Mouse (Mus musculus): ENCODE measurements at regions not wholly inside any gene's neighbourhood (a gene's known extent, or its start where the extent isn't known, plus 50 kb on each side); places are given as distances from the start of the nearest gene placed in this dataset.

- DNase-seq, result no peak
Measured at GRCm38 (mm10) chr12:70673188-70673587, 152.1 kb upstream of the Frmd6 start.

GRCm38 (mm10) chr12:70674144-70674543 lies 151.2 kb upstream of the Frmd6 start:
- DNase-seq, result peak in 1 of 2 experiments; percentile 48

- no peak for DNase-seq
Measured at GRCm38 (mm10) chr12:70675846-70676245, 149.5 kb upstream of the Frmd6 start.

GRCm38 (mm10) chr12:70679701-70680425 lies 145.5 kb upstream of the Frmd6 start:
- no peak for DNase-seq

- no peak for DNase-seq
Measured at GRCm38 (mm10) chr12:70681407-70681990, 143.8 kb upstream of the Frmd6 start.

- no peak for DNase-seq
Measured at GRCm38 (mm10) chr12:70684354-70684753, 141.0 kb upstream of the Frmd6 start.

- no peak for DNase-seq
Measured at GRCm38 (mm10) chr12:70685432-70685831, 139.9 kb upstream of the Frmd6 start.

DNA sequence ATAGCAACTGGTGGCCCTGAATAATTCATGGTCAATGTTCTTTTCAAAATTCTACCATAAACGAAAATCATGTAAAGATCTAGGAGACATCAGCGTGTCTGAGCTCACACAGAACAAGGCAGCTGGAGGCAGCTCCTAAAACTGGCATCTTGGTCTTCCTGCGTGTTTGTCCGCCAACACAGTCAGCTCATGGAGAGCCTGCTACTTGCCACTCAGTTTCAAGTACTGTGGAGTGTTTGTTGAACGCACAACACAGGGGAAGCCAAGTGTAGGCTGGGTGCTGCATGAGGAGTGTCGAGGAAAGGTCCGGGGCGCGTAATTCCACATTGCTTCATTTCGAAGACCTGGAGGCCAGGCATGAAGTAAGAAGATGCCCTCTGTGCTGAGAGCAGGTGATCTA lies 139.0 kb upstream of the Frmd6 start:
- no peak for DNase-seq

DNA sequence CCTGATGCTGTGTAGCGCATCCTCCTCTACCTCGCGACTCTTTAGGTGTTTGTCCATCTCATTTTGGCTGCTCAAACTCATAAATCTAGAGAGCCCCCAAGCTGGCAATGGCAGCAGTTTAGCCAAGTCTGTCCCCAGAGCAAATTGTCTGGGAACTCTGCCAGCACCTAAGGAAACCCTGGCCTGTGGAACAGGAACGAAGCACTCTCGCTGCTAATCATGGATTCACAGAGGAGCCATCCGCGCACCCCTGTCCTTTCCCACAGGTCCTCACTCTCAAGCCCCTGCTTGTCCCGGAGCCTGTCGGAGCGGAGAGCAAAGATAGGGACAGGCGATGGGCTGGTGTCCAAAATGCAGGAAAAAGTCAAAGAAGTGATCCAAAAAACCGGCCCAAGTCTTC lies 138.3 kb upstream of the Frmd6 start:
- peak; percentile 42 to 67 for DNase-seq

DNA sequence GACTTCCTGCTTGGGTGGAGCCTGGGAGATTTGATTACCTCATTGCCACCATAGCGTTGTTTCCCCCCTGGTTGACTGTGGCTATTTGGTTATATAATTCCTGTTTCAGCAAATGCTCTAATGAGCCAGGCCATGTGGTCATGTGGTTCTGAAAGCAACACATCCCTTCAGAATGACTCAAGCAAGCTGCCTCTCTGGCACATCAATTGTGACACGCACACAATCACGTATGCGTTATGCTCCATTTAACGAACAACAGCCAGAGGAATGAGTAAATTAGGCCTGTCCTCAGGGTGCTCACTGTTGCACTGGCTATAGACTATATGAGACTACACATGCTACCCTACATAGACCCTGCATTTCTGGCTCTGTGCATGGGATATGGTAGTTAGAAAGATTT lies 130.2 kb upstream of the Frmd6 start:
- DNase-seq, result no peak

GRCm38 (mm10) chr12:70696256-70696655 lies 129.1 kb upstream of the Frmd6 start:
- DNase-seq, result no peak

DNA sequence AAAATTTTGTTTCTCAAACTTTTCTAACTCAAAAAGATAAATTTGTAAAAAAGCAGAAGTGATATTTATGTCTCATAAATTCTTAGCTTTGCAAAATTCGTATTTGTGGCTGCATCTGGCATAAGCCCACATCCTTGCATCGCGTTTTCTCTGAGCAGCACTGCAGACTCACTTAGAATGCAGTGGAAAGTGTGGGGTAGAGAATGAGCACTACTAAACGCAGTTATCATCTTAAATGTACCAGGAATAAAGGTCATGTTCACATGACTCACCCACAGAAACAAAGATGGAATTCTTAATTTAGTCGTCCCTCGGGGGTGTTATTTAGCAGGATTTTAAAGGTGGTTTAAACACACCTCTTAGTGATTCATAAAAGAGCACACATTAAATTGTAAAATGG lies 126.8 kb upstream of the Frmd6 start:
- DNase-seq, result no peak

GRCm38 (mm10) chr12:70702473-70702872 lies 122.8 kb upstream of the Frmd6 start:
- no peak for DNase-seq

GRCm38 (mm10) chr12:70706806-70707628 lies 118.3 kb upstream of the Frmd6 start:
- no peak for DNase-seq

DNA sequence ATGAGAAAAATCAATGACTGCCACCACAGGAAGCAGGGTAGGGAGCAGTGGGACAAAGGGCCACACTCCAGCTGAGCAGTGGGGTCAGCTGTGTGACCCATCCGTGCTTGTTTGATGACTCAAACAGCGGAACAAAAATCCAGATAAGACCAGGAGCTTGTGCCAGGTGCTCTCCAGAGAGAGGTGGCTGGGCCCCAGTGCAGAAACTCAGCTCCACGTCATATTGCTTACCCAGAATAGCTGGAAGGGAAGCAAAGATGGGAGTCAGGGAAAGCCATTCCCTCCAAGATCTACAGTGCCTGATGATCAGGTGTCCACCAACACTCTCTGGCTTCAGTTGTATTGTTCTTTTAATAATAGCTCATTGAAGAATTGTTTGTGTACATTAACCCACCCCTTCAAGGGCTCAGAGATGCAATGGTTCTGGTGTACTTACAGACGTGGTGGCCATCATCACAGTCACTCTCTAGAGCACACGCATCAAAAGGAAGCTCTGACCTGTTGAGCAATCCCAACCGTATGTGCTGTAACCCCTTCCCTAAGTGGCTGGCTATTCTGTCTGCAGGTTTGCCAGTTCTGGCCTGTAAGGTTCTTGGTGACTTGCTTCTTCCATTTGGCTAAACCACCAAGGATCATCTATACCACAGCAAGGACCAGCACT lies 117.6 kb upstream of the Frmd6 start:
- DNase-seq, result peak; percentile 52 to 62

DNA sequence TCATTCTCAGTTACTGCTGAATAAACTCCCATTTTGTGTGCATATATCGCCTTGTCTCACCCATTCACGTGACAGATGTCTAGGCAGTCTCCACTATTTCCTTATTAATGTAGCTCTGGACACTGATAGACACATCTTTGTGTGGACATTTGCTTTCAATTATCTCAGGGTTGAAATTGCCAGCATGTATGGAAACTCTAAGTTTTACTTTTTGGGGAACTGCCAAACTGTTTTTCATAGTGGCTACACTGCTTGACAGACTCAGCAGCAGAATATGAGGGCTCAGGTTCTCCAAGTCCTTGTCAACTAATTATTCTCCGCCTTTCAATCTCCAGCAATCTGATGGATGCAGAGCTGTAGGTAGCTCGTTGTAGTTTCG lies 117.0 kb upstream of the Frmd6 start:
- no peak for DNase-seq

DNA sequence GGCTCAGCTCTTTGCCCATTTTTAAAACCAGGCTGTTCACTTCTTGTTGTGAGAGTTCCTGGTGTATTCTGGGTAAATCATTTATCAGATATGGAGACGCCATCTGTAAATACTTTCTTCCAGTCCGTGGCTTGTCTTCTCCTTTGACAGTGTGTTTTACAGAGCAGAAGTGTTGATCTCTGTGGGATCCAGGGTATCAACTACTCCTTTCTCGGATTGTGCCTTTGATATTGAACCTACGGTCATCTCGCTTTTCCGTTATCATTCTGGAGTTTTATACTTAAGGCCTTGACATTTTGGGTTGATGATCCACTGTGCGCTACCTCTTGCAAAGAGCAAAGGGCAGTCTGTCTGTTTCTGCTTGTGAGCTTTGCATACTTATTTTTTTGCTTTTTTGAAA lies 115.0 kb upstream of the Frmd6 start:
- DNase-seq, result no peak

DNA sequence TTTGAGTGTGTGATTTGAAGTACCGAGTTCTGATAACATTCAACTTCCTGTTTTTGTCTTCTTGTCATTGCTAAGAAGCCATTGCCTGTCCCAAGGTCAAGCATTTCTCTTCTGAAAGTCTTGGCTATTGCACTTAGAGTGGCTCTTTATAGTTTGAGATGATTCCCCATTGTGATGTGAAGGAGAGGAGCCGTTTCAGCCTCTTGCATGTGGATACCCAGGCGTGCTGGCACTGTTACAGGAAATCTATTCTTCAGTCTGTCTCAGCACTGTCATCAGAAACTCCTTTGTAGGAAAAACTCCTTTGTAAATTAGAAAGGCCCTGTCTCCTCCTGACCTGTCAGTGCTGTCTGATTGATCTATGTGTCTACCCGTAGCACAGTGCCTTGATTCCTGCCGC lies 114.3 kb upstream of the Frmd6 start:
- DNase-seq, result no peak

- DNase-seq, result no peak
Measured at GRCm38 (mm10) chr12:70712322-70713024, 112.8 kb upstream of the Frmd6 start.

GRCm38 (mm10) chr12:70713499-70714280 lies 111.6 kb upstream of the Frmd6 start:
- peak; percentile 69 to 77 for DNase-seq

DNA sequence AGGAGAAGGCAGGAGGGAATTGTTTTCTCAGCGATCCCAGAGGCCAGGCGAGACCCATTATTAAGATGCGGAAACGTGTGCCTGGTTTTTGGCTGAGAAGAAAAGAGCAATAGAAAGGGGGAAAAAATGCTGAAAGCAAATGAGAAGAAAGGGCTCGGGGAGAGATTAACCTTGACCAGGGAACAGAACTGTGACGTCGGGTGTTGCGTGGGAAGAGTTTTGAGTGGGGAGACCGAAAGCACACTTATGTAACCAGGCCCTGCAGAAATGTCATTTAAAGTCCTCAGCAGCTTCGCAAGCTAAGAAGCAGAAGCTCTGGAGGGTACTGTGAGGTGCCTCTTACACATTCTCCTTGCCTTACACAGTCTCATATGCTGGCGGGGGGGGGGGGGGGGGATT lies 111.0 kb upstream of the Frmd6 start:
- DNase-seq, result peak; percentile 60 to 65
